Mouse (Mus musculus): ENCODE measurements around the gene Lpo.

The Lpo gene

DNA sequence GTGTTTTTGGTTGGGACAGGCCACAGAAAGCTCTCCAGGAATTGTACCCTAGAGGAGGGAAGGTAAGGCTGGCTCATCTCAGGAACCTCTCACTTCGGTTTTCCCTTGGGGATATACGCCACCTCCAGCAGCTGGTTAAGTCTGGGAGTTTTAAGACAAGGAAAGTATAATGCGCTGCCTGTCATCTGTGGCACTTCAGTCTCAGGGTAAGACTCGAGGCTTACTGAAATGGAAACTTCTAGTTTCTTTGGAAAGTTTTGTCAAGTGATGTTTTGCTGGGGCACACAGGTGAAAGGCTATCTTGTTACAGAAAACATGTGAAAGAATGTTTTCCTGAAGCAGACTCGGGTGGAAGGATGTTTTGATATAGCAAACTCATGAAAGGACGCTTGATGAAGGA lies 20.7 kb downstream of the Lpo start:
- in situ Hi-C loops (cut with MboI; ENCODE audit: low sequenced_read_pairs), result no loop called here

GRCm38 (mm10) chr11:87805448-87805847 lies 22.6 kb downstream of the Lpo start:
- in situ Hi-C loops (cut with MboI; ENCODE audit: low sequenced_read_pairs), result no loop called here

DNA sequence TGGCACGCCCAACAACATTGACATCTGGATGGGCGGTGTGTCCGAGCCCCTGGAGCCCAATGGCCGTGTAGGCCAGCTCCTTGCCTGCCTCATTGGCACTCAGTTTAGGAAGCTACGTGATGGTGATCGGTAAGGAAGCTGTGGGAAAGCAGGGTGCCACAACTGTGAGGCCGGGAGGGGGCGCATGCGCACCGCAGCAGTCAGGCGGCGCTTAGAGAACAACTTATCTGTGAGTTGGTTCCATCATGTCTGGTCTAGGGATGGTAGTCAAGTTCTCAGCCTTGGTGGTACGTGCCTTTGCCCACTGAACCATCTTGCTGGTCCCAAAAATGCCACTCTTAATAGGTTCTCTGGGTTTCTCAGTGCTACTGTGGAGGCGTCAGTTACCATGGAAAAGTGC lies 25.5 kb downstream of the Lpo start:
- in situ Hi-C loops (cut with MboI; ENCODE audit: low sequenced_read_pairs), result no loop called here

- in situ Hi-C loops (cut with MboI; ENCODE audit: low sequenced_read_pairs), result no loop called here
Observed at GRCm38 (mm10) chr11:87801711-87802275, 26.3 kb downstream of the Lpo start.

DNA sequence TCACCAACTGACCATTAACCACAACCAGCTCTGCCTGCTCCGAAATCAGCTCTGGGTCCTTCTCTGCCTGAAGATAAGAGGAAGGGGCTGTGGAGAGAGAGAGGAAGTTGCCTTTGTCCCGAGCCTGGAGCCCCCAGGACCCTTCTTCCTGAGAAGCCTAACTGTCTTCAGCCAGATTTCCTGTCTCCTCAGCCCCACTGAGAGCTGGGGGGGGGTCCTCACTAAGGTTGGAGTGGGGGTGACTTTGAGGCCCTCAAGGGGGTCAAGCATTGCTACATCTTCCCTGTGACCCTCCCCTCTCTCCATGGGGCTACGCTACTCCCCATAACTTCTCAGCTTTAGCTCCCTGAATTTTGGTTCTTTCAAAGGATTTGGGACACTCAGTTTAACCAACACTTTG lies 34.6 kb downstream of the Lpo start, which contains the start of gene Mpo:
Gene Mpo, plus strand, starts transcription at position 122 of the 400 bp plus-strand sequence.
- in situ Hi-C loops (cut with MboI; ENCODE audit: low sequenced_read_pairs), result no loop called here

- in situ Hi-C loops (cut with MboI; ENCODE audit: low sequenced_read_pairs), result no loop called here
Observed at GRCm38 (mm10) chr11:87790088-87790487, 38.0 kb downstream of the Lpo start.

DNA sequence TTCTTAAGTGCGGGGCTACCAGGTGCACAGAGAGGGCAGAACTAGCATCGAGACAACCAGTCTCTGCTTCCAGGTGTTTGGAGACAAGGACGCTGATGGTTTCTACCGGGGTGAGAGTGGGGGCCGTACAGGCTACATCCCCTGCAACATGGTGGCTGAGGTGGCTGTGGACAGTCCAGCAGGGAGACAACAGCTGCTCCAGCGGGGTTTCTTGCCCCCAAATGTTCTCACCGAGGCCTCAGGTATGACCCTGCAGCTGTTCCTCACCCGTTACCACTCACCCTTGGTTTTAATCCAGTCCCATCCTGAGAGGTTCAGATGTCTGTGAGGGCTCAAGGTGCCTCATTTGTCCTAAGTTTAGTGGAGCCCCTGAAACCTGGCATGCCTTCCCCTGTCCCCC lies 48.0 kb downstream of the Lpo start:
- in situ Hi-C loops (cut with MboI; ENCODE audit: low sequenced_read_pairs), result no loop called here

GRCm38 (mm10) chr11:87779392-87779791 lies 48.7 kb downstream of the Lpo start:
- in situ Hi-C loops (cut with MboI; ENCODE audit: low sequenced_read_pairs), result no loop called here

- in situ Hi-C loops (cut with MboI; ENCODE audit: low sequenced_read_pairs), result no loop called here
Observed at GRCm38 (mm10) chr11:87778915-87779314, 49.2 kb downstream of the Lpo start.

- in situ Hi-C loops (cut with MboI; ENCODE audit: low sequenced_read_pairs), result no loop called here
Observed at GRCm38 (mm10) chr11:87778100-87778765, 49.9 kb downstream of the Lpo start.

GRCm38 (mm10) chr11:87772354-87772753 lies 55.7 kb downstream of the Lpo start:
- in situ Hi-C loops (cut with MboI; ENCODE audit: low sequenced_read_pairs), result no loop called here

GRCm38 (mm10) chr11:87770989-87771388 lies 57.1 kb downstream of the Lpo start:
- in situ Hi-C loops (cut with MboI; ENCODE audit: low sequenced_read_pairs), result no loop called here

GRCm38 (mm10) chr11:87768745-87769144 lies 59.3 kb downstream of the Lpo start:
- in situ Hi-C loops (cut with MboI; ENCODE audit: low sequenced_read_pairs), result no loop called here

DNA sequence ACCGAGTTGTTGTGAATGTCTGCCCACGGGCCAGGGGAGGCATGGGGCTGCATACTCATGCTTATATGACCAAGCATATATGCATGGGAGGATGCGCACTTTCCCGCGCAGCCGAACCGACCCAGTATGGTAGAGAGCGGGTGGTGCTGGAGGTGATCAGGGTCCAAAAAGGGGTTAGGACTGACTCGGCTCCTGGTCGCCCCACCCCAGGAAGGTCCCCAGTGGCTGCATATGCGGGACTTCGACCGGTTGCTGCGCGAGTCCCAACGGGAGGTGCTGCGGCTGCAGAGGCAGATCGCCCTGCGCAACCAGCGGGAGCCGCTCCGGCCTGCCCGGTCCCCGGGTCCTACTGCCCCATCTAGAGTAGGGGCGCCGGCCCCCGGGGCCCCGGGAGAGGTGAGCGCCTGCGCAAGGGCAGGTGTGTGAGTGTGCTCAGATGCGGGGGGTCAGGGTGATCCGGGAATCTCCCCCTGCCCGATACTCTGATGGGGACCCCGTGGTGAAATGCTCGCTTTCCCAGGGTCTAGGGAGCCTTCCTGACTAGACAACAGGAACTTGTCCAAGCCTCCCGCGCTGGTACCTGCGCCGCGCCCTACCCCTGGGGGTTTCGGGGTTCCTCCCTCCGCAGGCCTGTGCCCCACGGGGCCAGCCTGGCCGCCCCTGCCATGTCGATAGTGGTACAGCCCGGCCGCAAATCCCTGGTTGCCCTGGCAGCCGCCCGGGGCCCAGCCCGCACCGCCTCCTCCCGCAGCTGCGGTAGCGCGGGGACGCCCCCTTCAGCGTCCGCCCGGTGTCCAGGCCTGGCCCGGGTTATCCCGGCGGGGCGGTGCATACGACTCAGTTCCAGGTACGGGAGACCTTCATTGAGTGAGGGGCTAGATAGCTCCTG lies 63.9 kb downstream of the Lpo start:
- in situ Hi-C loops (cut with MboI; ENCODE audit: low sequenced_read_pairs), result no loop called here

GRCm38 (mm10) chr11:87763511-87763987 lies 64.5 kb downstream of the Lpo start:
- in situ Hi-C loops (cut with MboI; ENCODE audit: low sequenced_read_pairs), result no loop called here

GRCm38 (mm10) chr11:87762702-87763385 lies 65.2 kb downstream of the Lpo start:
- in situ Hi-C loops (cut with MboI; ENCODE audit: low sequenced_read_pairs), result no loop called here

GRCm38 (mm10) chr11:87761806-87762701 lies 66.0 kb downstream of the Lpo start:
- in situ Hi-C loops (cut with MboI; ENCODE audit: low sequenced_read_pairs), result no loop called here

- in situ Hi-C loops (cut with MboI; ENCODE audit: low sequenced_read_pairs), result no loop called here
Observed at GRCm38 (mm10) chr11:87761181-87761721, 66.8 kb downstream of the Lpo start.

DNA sequence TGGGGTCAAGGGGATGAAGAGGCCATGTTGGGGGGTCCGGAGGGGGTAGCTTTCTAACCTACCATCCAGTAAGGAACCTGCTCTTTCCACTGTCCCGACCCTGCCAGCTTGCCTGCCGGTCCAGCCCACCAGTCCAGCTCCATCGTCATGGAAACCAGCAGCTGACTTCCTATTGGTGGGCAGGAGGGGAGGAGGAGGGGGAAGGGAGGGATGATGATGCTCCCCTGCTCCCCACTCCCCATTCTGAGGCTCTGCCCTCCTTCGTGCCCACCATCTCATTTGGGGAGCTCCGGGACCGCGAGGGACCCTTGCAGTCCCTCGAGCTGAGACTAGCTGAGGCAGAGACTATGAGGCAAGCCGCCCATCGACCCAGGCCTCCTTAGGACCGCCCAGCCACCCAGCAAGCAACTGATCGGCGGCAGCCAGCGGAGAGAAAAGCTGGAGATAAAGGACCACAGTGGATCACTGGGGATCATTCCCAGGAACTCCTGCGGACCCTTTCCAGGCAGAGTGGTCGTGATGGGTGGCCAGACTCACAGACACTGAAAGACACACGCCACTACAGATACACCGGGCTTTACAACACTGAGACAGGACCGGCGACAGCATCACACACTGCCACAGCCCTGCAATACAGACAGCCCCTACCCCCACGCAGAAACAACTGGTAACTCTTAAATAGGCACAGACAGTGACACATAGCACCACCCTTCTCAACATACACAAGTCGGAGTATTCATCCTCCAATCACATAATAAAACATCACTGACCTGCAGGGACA lies 67.6 kb downstream of the Lpo start, which contains the start of gene Tspoap1:
Gene Tspoap1, plus strand, starts transcription at position 241 of the 781 bp plus-strand sequence.
- in situ Hi-C loops (cut with MboI; ENCODE audit: low sequenced_read_pairs), result no loop called here
